Mouse (Mus musculus): ENCODE data around the gene Cerk.
A peak's percentile ranks its signal among the peaks of the same experiment; 100 is the strongest.
"Not testable (repeated sequence)": the region's sequence is repeated elsewhere in the genome, so short reads cannot be mapped to it uniquely, and the experiment has no call there.

Gene Cerk

GRCm38 (mm10) chr15:86164718-86165345, 21.1 kb downstream of the Cerk start:
- DNase-seq (ENCODE audit: inconsistent ontology term): no peak

- DNase-seq (ENCODE audit: inconsistent ontology term): not testable (repeated sequence)
Measured at GRCm38 (mm10) chr15:86161800-86162199, 24.1 kb downstream of the Cerk start.

DNA sequence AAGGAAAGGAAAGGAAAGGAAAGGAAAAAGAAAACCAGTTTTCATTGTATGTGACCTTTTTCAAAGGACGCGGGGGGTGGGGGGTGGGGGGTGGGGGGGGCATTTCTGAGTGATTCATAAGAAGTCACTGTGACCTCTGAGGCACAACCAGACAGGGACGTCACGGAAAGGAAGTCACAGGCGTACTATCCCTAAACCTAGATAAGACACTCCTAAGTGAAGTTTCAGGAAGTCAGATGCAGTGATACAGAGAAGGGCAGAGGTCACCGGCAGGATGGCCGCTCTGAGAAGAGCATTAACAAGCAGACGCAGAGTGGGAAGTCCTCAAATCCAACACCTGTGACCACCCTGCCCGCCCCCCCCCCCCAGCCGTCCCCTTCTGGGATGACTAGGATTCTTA, 25.0 kb downstream of the Cerk start:
- DNase-seq (ENCODE audit: inconsistent ontology term): no peak

GRCm38 (mm10) chr15:86159719-86160118, 26.2 kb downstream of the Cerk start:
- DNase-seq (ENCODE audit: inconsistent ontology term): no peak

DNA sequence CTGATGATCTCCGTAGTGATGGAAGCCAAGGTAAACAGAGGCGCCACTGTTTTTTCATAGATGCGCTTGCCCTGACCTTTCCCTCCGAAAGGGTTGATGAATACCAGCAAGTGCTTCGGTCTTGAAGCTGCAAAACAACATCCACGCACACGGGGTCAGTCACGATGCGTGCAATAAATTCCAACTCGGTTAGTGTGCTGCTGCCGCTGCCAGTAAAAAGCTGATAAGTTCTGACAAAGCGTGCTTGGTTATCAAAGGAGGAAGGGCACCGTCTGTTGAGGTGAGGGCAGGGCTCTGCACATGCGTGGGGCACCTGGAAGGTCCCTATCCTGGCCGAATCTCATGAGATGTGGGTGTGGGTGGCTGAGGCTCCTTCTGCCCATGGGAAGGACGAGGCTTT, 26.8 kb downstream of the Cerk start:
- no peak for DNase-seq (ENCODE audit: inconsistent ontology term)

DNA sequence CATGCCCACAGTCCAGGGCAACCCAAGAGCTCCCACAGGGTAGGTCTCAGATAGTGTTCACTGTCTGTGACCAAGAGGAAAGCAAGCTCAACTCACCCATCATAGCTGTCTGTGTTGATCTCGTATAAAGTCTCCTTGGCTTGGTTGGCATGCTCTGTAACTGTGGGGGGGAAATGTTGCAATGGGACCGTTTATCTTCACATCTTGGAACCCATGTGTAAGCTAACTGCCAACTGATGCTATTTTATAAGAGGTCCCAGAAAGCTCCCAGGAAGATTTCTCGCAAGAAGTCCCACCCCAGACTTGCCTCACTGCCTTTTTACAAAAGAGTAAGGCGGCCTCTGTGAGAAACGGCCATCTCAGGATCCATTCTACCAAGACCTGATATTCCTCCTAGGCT, 29.4 kb downstream of the Cerk start:
- no peak for DNase-seq (ENCODE audit: inconsistent ontology term)

- no peak for DNase-seq (ENCODE audit: inconsistent ontology term)
Measured at GRCm38 (mm10) chr15:86153481-86153960, 32.4 kb downstream of the Cerk start.

DNA sequence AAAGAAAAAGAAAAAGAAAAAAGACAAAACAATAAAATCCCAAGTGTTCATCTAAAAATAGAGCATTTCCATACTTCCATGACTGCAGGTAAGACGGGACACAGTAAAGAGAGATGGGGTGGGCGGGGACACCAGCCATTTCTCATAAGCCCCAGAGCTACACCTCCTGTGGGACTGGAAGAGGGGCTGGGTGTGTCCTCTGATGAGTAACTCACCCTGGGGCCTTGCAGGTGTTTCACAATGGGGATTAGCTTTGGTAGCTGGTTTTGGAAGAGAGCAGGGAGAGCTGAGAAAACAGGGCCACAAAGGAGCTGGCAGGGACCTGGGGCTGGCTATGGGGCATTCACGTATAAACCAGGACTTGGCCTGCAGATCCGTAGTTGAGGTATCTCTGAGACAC, 35.3 kb downstream of the Cerk start:
- DNase-seq (ENCODE audit: inconsistent ontology term): no peak

GRCm38 (mm10) chr15:86146922-86147321, 39.0 kb downstream of the Cerk start:
- no peak for DNase-seq (ENCODE audit: inconsistent ontology term)

DNA sequence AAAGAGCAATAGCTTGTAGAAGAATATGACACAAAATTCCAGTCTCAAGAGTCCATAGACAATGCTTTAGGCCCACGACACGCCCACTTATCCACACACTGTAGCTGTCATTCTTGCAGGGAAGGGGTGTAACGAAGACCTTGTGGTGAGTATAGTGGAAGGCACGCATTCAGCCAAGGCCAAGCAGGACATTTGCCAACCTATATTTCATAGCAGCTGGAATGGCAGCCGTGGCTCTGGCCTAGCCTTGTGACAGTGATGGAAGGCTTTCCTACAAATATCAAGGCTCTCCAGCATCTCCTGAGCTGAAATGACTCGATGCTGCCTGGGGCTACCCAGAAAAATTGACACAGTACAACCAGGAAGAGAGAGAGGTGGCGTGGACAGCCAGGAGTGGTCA, 40.9 kb downstream of the Cerk start:
- DNase-seq (ENCODE audit: inconsistent ontology term): no peak

DNA sequence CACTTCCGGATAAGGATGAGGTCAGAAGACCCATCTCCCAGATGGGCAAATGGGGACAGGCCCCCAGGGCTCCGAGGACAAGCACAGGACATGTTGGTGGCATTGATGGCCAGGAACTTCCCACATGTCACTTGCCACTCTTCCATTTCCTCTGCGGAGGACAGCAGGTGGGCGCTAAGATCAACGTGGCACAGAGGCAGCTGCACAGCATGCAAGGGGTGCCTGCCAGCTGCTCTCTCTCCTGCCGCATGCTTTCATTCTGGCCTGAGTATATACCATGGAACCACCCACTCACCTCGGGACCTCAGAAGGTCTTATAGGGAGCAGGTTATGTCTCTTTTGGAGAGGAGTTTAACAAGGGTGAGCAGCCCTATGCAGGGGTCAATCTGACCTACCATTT, 41.4 kb downstream of the Cerk start:
- DNase-seq (ENCODE audit: inconsistent ontology term): no peak

DNA sequence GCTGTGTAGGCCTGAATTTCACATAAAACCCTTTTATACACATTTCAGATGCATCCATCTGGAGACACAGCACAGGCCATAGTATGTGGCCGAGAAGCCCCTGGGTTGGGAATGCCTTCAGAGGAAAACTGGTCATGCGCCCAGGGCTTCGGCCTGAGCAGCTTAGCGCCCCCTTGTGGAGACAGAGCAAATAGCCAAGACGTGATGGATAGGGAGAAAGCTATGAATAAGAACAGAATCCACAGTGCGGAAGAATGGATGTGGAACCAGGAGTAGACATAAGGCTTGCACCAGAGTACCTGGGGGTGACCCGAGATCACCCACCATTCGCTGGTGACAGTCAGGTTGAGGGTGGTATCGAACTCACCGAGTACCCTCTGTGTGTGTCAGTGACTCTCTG, 45.6 kb downstream of the Cerk start:
- DNase-seq (ENCODE audit: inconsistent ontology term): peak; percentile 18

GRCm38 (mm10) chr15:86137638-86138037, 48.3 kb downstream of the Cerk start:
- peak; percentile 17 for DNase-seq (ENCODE audit: inconsistent ontology term)

GRCm38 (mm10) chr15:86134941-86135783, 50.8 kb downstream of the Cerk start:
- DNase-seq (ENCODE audit: inconsistent ontology term): peak; percentile 58

DNA sequence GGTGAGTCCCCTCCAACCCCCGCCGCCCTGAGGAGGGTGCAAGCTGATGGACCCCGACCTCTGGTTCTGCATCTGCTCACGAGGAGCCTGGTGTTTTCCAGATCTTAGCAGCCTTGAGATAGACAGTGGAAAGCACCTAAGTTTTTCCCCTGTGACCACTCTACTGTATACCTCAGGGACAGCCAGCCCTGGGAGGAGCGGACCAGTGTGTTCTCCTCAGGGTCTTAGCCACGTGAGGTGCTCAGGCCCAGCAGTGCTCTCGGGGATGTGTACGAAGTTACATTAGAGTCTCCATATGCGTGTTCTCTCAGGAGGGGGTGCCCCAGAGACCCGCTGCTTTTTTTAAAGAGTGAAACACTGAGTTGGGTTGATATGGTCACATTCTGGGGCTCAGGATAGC, 55.3 kb downstream of the Cerk start:
- DNase-seq (ENCODE audit: inconsistent ontology term): no peak

DNA sequence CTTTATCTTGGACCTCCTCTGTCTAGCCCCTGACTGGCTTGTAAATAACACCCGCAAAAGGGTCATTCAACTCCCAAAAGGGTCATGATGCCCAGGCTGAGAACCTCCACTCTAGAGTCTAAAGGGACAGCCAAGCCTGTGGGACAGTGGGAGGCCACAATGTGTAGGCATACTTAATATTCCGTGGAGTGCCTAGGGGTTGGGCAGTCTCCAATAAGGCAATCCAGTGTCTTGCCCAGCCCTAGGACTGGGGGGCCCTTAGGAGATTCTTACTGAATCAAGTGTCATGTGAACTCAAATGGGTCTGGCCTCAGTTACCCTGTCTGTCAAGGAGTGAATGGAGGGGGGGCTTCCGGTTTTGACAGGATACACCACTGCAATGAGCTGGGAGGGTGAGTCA, 56.9 kb downstream of the Cerk start:
- DNase-seq (ENCODE audit: inconsistent ontology term): no peak

DNA sequence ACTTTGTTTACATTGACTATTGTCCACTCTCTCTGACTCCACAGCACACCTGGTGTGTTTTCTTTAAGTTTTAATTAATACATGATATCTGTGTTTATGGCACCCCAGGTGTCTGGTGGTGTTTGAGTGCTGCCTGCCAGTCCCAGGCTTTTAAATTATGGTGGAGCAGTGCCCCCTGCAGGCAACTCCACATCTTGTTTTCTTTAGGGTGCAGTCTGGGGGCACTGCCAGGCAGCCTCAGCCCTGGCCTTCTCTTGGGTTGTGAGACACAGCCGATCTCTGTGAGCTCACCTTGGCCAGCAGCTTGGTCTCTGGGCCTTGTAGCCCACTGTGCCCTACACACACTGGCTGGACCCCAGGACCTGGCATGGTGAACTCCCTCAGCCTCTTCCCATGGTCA, 61.6 kb downstream of the Cerk start:
- DNase-seq (ENCODE audit: inconsistent ontology term): peak; percentile 44

DNA sequence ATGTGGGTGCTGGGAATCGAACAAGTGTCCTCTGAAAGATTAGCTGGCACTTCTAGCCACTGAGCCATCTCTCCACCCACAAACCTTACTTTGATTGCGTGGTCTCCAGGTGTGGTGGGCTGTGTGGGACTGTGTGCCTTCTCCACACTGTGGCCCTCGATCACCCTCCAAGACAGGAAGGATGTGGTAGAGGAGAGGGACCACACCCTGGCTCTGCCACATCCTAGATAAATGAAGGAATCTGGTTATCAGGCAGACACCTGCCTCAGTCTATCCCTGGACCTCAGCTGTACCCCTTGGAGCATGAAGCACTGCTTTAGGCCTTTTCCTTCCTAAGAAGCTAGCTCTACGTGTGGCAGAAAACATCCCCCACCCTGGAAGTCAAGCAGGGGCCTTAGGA, 62.5 kb downstream of the Cerk start:
- DNase-seq (ENCODE audit: inconsistent ontology term): no peak

GRCm38 (mm10) chr15:86122261-86122949, 63.5 kb downstream of the Cerk start:
- peak; percentile 74 for DNase-seq (ENCODE audit: inconsistent ontology term)

DNA sequence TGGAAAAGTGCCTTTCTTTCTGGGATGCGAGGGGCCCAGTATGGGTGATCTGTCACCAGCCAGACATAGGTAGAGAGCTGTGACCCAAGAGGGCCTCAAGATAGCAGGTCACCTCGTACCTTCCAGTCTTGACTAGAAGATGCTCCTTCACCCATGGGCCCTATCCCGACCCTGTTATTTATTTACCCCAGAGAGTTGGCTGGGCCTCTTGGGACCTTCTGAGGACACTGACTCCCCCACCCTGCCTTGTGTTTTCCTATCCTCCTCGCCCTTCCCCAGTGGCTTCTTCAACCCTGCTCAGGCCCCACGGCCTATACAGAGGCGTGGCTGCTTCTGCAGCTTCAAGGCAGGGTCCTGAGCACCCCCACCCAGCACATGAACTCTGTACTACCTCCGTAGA, 66.8 kb downstream of the Cerk start:
- DNase-seq (ENCODE audit: inconsistent ontology term): no peak

GRCm38 (mm10) chr15:86117115-86118100, 68.5 kb downstream of the Cerk start:
- peak; percentile 16 for DNase-seq (ENCODE audit: inconsistent ontology term)
